ENCODE assay signal across 8 mouse cellular contexts in genomic region chr11:95432194-95432593, GRCm38 (mm10). TPM values are rescaled to one million over a fixed set of nuclear protein-coding genes. Genes with fewer than 3 reads are reported as not detected.
DNase-seq lines count a peak whose midpoint lies in the region; ATAC-seq and TF ChIP-seq lines count a peak whose summit lies in the region.

No protein-coding gene starts in this region.

- 90% methylated on average over 2 of the region's 2 CpGs for WGBS in hindbrain, embryonic 13.5 days

- ATAC-seq in inflammation-experienced regulatory T-cells, adult 6 months, result no peak
- no peak for ATAC-seq in hindbrain, embryonic 13.5 days (ENCODE audit: low FRiP score)

- no peaks in the 10 kb centered on the region for H3K27me3 ChIP-seq in hindbrain, embryonic 13.5 days

- no peak for TF ChIP-seq POLR2A in cortical plate, adult 2 months (IDR thresholded peaks at IDR 0.05; ENCODE audit: extremely low read depth, insufficient read depth, low read length)

- peaks cover 1% of the 10 kb centered on the region; the same call in 1 of the 2 replicates for H3K4me1 ChIP-seq in cortical plate, adult 2 months (ENCODE audit: control insufficient read depth, insufficient read depth, low read length)
- H3K4me1 ChIP-seq in hindbrain, embryonic 13.5 days (replicated peaks), result no peaks in the 10 kb centered on the region

- peak; percentile 40 for TF ChIP-seq CTCF in cortical plate, adult 2 months (IDR thresholded peaks at IDR 0.05; ENCODE audit: extremely low read depth, insufficient read depth, low read length)

- no peaks in the 10 kb centered on the region for H3K36me3 ChIP-seq in hindbrain, embryonic 13.5 days

- H3K9ac ChIP-seq in hindbrain, embryonic 13.5 days, result no peak overlapping the region

- H3K4me2 ChIP-seq in hindbrain, embryonic 13.5 days, result no peak overlapping the region

- no peak overlapping the region for H3K4me3 ChIP-seq in cortical plate, adult 2 months (ENCODE audit: insufficient read depth, low read length)
- no peak overlapping the region for H3K4me3 ChIP-seq in hindbrain, embryonic 13.5 days

- DNase-seq in heart, postnatal 4 days, result peak; percentile 29
- no peak for DNase-seq in heart, postnatal 25 days (ENCODE audit: low spot score)
- DNase-seq in ES-CJ7 (ENCODE audit: low read depth, low spot score), result peak; percentile 23
- DNase-seq in lung, postnatal 4 days, result peak; percentile 33 to 44
- DNase-seq in frontal cortex, postnatal 25 days (ENCODE audit: low spot score in 2 of 2), result no peak

- no peak overlapping the region for H3K27ac ChIP-seq in cortical plate, adult 2 months (ENCODE audit: insufficient read depth, low read length)
- H3K27ac ChIP-seq in hindbrain, embryonic 13.5 days, result no peak overlapping the region

- no peaks in the 10 kb centered on the region for H3K9me3 ChIP-seq in hindbrain, embryonic 13.5 days

- intact Hi-C loops in heart, postnatal 25 days (cut with DNase I), result loop anchor here (2.0 kb wide), 1 partner anchor 33 kb away; no protein-coding TSS in a partner anchor

RNA-seq across cellular contexts. Expression of gene Spop, which starts 18.3 kb away (rescaled TPM):
- total RNA-seq in heart, postnatal 4 days (2021), result 100 to 1,000 TPM; 111 to 133 TPM
- total RNA-seq in heart, postnatal 25 days (2021), result 100 to 1,000 TPM; 180 to 195 TPM
- polyA plus RNA-seq in cortical plate, adult 2 months (2012; rRNA removed), result 128 and 136 TPM in 2 replicates
- 100 to 1,000 TPM; 127 to 172 (median 157) TPM for polyA plus RNA-seq in inflammation-experienced regulatory T-cells, adult 6 months (2017; shearing (Covaris generic))
- 221 and 226 TPM in 2 replicates for polyA plus RNA-seq in hindbrain, embryonic 13.5 days (2015; fragmentation: Nextera tagmentation; extraction: Ambion mirVana)

RNA-seq across cellular contexts. Expression of gene Slc35b1, which starts 47.7 kb away (rescaled TPM):
- 10 to 100 TPM; 57.1 to 60.5 TPM for total RNA-seq in heart, postnatal 4 days (2021)
- total RNA-seq in heart, postnatal 25 days (2021), result 10 to 100 TPM; 36.6 to 43.4 TPM
- polyA plus RNA-seq in cortical plate, adult 2 months (2012; rRNA removed), result 77.9 and 78.2 TPM in 2 replicates
- 10 to 100 TPM; 63.5 to 83.2 (median 70.3) TPM for polyA plus RNA-seq in inflammation-experienced regulatory T-cells, adult 6 months (2017; shearing (Covaris generic))
- polyA plus RNA-seq in hindbrain, embryonic 13.5 days (2015; fragmentation: Nextera tagmentation; extraction: Ambion mirVana), result 133 and 135 TPM in 2 replicates

Comparison
In these comparisons a context has a peak if more than half of its experiments do, and no peak if none do; other contexts are left out.
1. DNase-seq: peak in heart, postnatal 4 days (single experiment), ES-CJ7 (single experiment) and lung, postnatal 4 days (2 of 2); none in heart, postnatal 25 days (single experiment) and frontal cortex, postnatal 25 days (0 of 2).